ENCODE assay signal across 9 mouse cellular contexts in the genomic region with DNA sequence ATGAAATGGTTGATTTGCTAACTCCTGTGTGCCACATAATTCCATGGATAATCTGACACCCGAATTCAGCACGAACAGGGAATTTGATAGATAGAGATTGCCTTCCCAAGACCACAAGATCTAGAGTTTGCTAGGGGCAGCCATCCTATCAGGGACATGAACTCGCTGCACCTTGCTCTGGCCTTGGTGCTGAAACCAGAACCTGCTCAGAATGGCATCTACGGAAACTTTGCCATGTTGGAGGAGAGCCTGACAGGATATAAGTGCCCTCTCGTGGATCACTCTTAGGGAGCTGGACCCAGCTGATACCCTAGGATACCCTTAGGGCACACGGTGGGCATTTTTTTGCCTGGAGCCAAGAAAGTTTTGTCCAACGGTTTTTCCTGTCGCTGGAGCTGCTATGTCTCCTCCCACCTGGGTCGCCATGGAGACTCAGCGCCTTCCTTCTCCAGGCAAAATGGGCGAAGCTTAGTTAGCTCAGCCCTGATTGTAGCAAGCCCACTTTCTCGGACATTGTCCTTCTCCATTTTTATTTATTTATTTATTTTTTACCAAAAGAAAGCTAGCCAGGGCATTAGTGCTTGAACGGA. TPM values are rescaled to one million over a fixed set of nuclear protein-coding genes. Genes with fewer than 3 reads are reported as not detected.
DNase-seq lines count a peak whose midpoint lies in the region; ATAC-seq and TF ChIP-seq lines count a peak whose summit lies in the region.
"Had no signal": no experiment of that assay in that cellular context is flagged by ENCODE, and none has a peak within 500 bp of the region (broad histone marks: within the 10 kb centered on the region; RNA-seq: fewer than 3 reads in every experiment).

No protein-coding gene starts in this region.

- no peaks in the 10 kb centered on the region for H3K4me1 ChIP-seq in kidney, embryonic 16.5 days (ENCODE audit: insufficient read depth, low read length)
- peaks cover 4% of the 10 kb centered on the region; the same call in 1 of the 2 replicates for H3K4me1 ChIP-seq in embryonic facial prominence, embryonic 14.5 days (ENCODE audit: control insufficient read depth, insufficient read depth, low read length)
- H3K4me1 ChIP-seq in kidney, postnatal 0 days (replicated peaks; ENCODE audit: insufficient read depth, low read length), result 0 out of 2 replicates have a peak, but pooled peaks cover 5% of the 10 kb centered on the region
- H3K4me1 ChIP-seq in midbrain, embryonic 13.5 days (replicated peaks), result peaks cover 40% of the 10 kb centered on the region

- no peak overlapping the region for H3K4me3 ChIP-seq in kidney, embryonic 16.5 days (ENCODE audit: low read length)
- no peak overlapping the region for H3K4me3 ChIP-seq in embryonic facial prominence, embryonic 14.5 days (ENCODE audit: low read depth, low read length)
- H3K4me3 ChIP-seq in kidney, postnatal 0 days (replicated peaks; ENCODE audit: low read depth, low read length), result no peak overlapping the region
- H3K4me3 ChIP-seq in midbrain, embryonic 13.5 days (replicated peaks), result peak overlapping the region; percentile 51

- 10% methylated on average over 13 of the region's 13 CpGs for WGBS in kidney, embryonic 16.5 days
- 7% methylated on average over 13 of the region's 13 CpGs for WGBS in embryonic facial prominence, embryonic 14.5 days
- WGBS in kidney, postnatal 0 days, result 7% methylated on average over 13 of the region's 13 CpGs
- WGBS in midbrain, embryonic 13.5 days, result 9% methylated on average over 13 of the region's 13 CpGs

- H3K9me3 ChIP-seq in kidney, embryonic 16.5 days (ENCODE audit: low read length), result no peaks in the 10 kb centered on the region
- no peaks in the 10 kb centered on the region for H3K9me3 ChIP-seq in embryonic facial prominence, embryonic 14.5 days (ENCODE audit: control insufficient read depth, low read length)
- no peaks in the 10 kb centered on the region for H3K9me3 ChIP-seq in kidney, postnatal 0 days (replicated peaks; ENCODE audit: low read length)
- no peaks in the 10 kb centered on the region for H3K9me3 ChIP-seq in midbrain, embryonic 13.5 days

- H3K36me3 ChIP-seq in kidney, embryonic 16.5 days (ENCODE audit: insufficient read depth, low read length), result no peaks in the 10 kb centered on the region
- H3K36me3 ChIP-seq in embryonic facial prominence, embryonic 14.5 days (ENCODE audit: control insufficient read depth, insufficient read depth, low read length), result no peaks in the 10 kb centered on the region
- no peaks in the 10 kb centered on the region for H3K36me3 ChIP-seq in kidney, postnatal 0 days (ENCODE audit: insufficient read depth, low read length)
- no peaks in the 10 kb centered on the region for H3K36me3 ChIP-seq in midbrain, embryonic 13.5 days

- TF ChIP-seq CTCF in kidney, postnatal 0 days (IDR thresholded peaks at IDR 0.05; ENCODE audit: low read depth), result peak; percentile 35; the same call in 1 of the 2 replicates

- H3K27ac ChIP-seq in kidney, embryonic 16.5 days (ENCODE audit: low read length), result no peak overlapping the region
- no peak overlapping the region for H3K27ac ChIP-seq in embryonic facial prominence, embryonic 14.5 days (replicated peaks; ENCODE audit: low read depth, low read length)
- no peak overlapping the region for H3K27ac ChIP-seq in kidney, postnatal 0 days
- no peak overlapping the region for H3K27ac ChIP-seq in midbrain, embryonic 13.5 days

- DNase-seq in kidney, adult 9 months, result peak; percentile 18
- DNase-seq in adrenal gland, postnatal 14 days, result peak; percentile 64
- peak; percentile 81 for DNase-seq in embryonic facial prominence, embryonic 14.5 days (ENCODE audit: low spot score)
- DNase-seq in kidney, postnatal 0 days (ENCODE audit: low spot score), result peak; percentile 71
- DNase-seq in spleen, postnatal 4 days (ENCODE audit: low spot score in 2 of 2), result no peak
- DNase-seq in thymus, postnatal 10 days (ENCODE audit: low spot score in 2 of 2), result no peak

- no peak overlapping the region for H3K4me2 ChIP-seq in kidney, embryonic 16.5 days (replicated peaks; ENCODE audit: low read depth, low read length)
- no peak overlapping the region for H3K4me2 ChIP-seq in embryonic facial prominence, embryonic 14.5 days (ENCODE audit: low read depth, low read length)
- H3K4me2 ChIP-seq in kidney, postnatal 0 days (ENCODE audit: low read length), result no peak overlapping the region
- peak overlapping the region; percentile 69 for H3K4me2 ChIP-seq in midbrain, embryonic 13.5 days (replicated peaks)

- H3K27me3 ChIP-seq in kidney, embryonic 16.5 days (ENCODE audit: insufficient read depth, low read length), result peaks cover 29% of the 10 kb centered on the region
- peaks cover 34% of the 10 kb centered on the region for H3K27me3 ChIP-seq in embryonic facial prominence, embryonic 14.5 days (replicated peaks; ENCODE audit: control insufficient read depth, insufficient read depth, low read length)
- H3K27me3 ChIP-seq in kidney, postnatal 0 days (ENCODE audit: insufficient read depth, low read length), result peaks cover 28% of the 10 kb centered on the region
- H3K27me3 ChIP-seq in midbrain, embryonic 13.5 days, result peaks cover 39% of the 10 kb centered on the region

- H3K9ac ChIP-seq in kidney, embryonic 16.5 days (replicated peaks; ENCODE audit: low read length), result no peak overlapping the region
- no peak overlapping the region for H3K9ac ChIP-seq in embryonic facial prominence, embryonic 14.5 days (ENCODE audit: low read depth, low read length)
- H3K9ac ChIP-seq in kidney, postnatal 0 days (ENCODE audit: low read depth, low read length), result no peak overlapping the region
- H3K9ac ChIP-seq in midbrain, embryonic 13.5 days (replicated peaks), result no peak overlapping the region

- no peak for ATAC-seq in kidney, embryonic 16.5 days (ENCODE audit: low FRiP score, low TSS enrichment)
- ATAC-seq in embryonic facial prominence, embryonic 14.5 days (ENCODE audit: low read depth), result no peak
- 0 out of 2 replicates have a peak, but pooled peaks have one; percentile 10 for ATAC-seq in kidney, postnatal 0 days (replicated peaks; ENCODE audit: low FRiP score, low read depth)
- ATAC-seq in midbrain, embryonic 13.5 days, result no peak

RNA-seq across cellular contexts. Expression of a gene that starts 1.9 kb away (rescaled TPM):
- polyA plus RNA-seq in kidney, embryonic 16.5 days (2015; fragmentation: Nextera tagmentation; extraction: Ambion mirVana), result 0.09 TPM in 1 of 2 replicates, not detected in the other
- 0.67 and 0.71 TPM in 2 replicates for total RNA-seq in adrenal gland, postnatal 14 days (2021)
- polyA plus RNA-seq in embryonic facial prominence, embryonic 14.5 days (2014; fragmentation: Nextera tagmentation; extraction: Ambion mirVana), result 0.18 TPM in 1 of 2 replicates, not detected in the other
- polyA plus RNA-seq in kidney, postnatal 0 days (2015; fragmentation: Nextera tagmentation; extraction: Ambion mirVana), result not detected in 2 replicates
- 2.7 and 2.8 TPM in 2 replicates for polyA plus RNA-seq in midbrain, embryonic 13.5 days (2015; fragmentation: Nextera tagmentation; extraction: Ambion mirVana)
- total RNA-seq: neutrophil, adult 5-6 weeks had no signal

Comparison
In these comparisons a context has a peak if more than half of its experiments do, and no peak if none do; other contexts are left out.
1. DNase-seq: peak in kidney, adult 9 months (single experiment), adrenal gland, postnatal 14 days (single experiment), embryonic facial prominence, embryonic 14.5 days (single experiment) and kidney, postnatal 0 days (single experiment); none in spleen, postnatal 4 days (0 of 2) and thymus, postnatal 10 days (0 of 2).